Mouse (Mus musculus) c-Kit-positive CD71-negative TER-119-negative erythroid progenitor cells, embryonic 14.5 days (primary cell): ENCODE data around the gene Ap5m1.

Experiments used
- DNase-seq: peaks from one replicate; pipeline ENCODE4 v3.0.0-alpha.2; 2013; ENCODE audit warnings: low read depth

The Ap5m1 gene

DNA sequence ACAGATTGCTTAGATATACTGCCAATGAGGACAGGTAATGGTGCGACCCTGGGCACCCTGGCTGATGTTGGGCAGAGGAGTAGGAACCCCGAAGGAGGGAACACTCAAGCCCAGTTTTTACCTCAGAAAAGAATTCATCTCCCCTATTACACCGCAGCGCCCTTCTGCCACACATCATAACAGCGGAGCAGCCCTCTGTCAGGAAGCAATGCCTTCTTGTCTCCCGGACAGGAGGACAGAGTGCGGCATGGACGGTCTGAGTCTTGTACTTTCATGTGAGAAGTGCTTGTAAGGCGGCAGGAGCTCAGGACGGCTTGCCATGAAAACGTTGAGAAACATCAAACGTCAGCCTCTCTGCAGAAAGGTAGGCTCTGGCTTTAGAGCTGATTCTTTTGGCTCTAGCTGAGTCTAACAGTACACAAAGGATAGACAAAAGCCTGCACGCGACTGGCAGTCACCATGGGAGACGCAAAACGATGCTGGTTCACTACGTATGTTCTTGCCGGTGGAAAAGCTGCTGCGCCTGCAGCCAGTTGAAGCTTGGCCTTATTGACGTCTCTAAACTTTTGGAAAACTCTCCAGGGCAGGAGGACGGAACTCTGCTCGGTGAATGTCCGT is 61.4 kb downstream of the Ap5m1 start:
- no peak for DNase-seq

DNA sequence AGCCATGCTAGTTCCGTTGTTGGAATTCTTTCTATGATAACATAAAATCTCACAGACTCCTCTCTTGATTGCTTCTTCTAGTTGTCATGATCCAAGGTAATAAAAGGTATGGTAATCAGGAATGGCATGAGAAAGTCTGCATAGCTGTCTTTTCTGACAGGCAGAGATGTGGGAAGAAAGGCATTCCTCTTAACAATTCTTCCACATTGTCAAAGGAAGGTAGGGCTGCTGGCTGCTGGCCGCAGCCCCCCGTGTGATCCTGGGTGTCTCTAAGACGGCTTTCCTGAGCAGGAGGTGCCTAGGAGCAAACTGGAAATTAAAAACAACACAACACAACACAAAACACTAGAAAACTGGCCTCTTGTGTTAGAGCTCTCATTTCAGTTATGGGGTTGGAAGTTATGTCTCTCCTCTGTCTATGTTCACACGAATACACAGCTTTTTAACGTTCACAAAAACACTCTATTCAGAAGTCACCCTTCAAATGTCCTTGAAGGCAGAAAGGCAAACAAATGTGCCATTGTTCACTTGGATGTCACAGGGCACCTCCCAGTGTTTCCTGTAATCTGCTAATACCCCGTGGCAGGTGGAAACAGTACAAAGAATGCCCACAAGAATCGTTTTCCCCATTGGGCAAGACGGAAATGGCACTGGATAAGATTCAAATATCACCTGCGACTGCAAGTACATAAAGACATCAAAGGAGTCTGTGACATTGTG is 62.8 kb downstream of the Ap5m1 start:
- DNase-seq = no peak

DNA sequence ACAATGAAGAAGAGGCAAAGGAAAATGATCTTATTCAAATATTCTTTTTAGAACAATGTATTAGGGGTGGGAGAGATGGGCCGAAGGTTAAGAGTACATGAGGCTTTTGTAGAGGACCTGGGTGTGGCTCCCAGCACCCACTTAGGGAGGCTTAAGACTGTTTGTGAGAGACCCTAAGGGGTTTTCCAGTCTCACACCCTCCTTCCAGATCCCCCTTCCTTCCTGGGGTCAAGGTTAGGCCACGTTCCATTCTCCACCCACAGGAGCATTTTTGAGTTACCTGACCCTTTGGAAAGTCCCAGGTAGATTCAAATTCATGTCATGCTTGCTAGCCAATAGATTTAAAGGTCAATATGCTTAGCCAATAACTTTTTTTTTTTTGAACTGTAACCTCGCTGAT is 66.5 kb downstream of the Ap5m1 start:
- DNase-seq = no peak

DNA sequence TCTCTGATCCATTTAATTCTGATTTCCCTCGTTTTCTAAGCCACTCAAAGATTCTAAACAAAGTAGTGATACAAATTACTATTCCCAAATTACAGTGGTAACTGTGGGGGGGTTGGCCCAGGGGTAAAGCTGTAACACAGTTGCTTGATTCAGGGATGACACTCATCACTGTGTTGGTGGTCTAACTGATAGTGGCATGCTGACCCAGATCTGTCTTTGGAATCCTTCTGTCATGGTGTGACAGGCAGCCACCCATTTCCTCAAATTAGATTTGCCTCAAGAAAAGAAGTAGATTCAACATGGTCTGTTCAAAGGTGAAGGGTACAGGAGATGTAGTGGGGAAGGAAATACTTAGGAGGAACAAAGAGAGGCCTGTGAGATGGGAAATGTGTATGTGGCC is 72.3 kb downstream of the Ap5m1 start:
- no peak for DNase-seq

DNA sequence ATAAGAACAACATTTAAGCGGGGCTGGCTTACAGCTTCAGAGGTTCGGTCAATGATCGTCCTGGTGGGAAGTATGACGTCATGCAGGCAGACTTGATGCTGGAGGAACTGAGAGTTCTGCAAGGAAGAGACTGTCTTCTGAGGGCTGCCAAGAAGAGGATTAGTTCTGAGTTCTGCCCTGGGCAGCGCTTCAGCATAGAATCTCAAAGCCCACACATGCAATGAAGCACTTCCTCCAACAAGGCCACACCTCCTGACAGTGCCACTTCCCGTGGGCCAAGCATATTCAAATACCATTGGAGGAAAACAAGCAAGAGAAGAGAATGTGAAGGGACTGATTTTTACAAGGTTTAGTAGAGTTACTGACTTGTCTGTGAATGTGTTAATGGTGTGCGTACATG is 74.9 kb downstream of the Ap5m1 start:
- DNase-seq = no peak
